16 mouse cellular contexts compared by ENCODE assay signal in the genomic region with DNA sequence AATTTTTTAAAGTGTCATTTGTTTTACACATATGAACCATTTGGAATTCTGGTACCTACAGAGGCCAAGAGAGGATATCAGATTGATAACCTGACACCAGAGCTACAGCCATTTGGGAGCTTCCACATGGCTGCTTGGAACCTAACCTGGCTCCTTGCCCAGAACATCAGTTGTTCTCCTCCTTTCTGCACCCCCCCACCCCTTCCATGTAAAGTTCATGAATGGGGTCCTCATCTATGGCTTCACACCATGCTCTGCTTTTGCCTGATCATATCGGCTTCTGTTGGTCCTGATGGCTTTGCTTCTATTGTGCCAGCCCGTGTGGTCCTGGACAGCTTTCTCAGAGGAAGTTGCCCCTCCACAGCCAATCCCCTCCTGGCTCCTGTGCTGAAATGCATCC.
"Had no signal": no experiment of that assay in that cellular context is flagged by ENCODE, and none has a peak within 500 bp of the region (broad histone marks: within the 10 kb centered on the region; RNA-seq: fewer than 3 reads in every experiment).

No protein-coding gene starts in this region.

- H3K27me3 ChIP-seq: kidney, embryonic 15.5 days; limb, embryonic 13.5 days; liver, embryonic 13.5 days; stomach, embryonic 15.5 days had no signal

- H3K9me3 ChIP-seq: kidney, embryonic 15.5 days; limb, embryonic 13.5 days; liver, embryonic 13.5 days; stomach, embryonic 15.5 days had no signal

- H3K27ac ChIP-seq: kidney, embryonic 15.5 days; left cerebral cortex, adult 2 months; limb, embryonic 13.5 days; liver, embryonic 13.5 days; stomach, embryonic 15.5 days had no signal

- H3K4me3 ChIP-seq: kidney, embryonic 15.5 days; left cerebral cortex, adult 2 months; limb, embryonic 13.5 days; liver, embryonic 13.5 days; stomach, embryonic 15.5 days had no signal

- DNase-seq: kidney, adult 8-10 months; kidney, postnatal 10 days; kidney, postnatal 36 days; layer of hippocampus, adult 9-11 months; liver, embryonic 13.5 days; lung, adult 2 months; lung, postnatal 14 days; lung, postnatal 4 days; midbrain, embryonic 14.5 days; right cerebral cortex, postnatal 25 days; spleen, adult 18-20 months; thymus, postnatal 25 days had no signal
